Mouse (Mus musculus): ENCODE measurements around the gene Pcca. TPM values are rescaled to one million over a fixed set of nuclear protein-coding genes. Genes with fewer than 3 reads are reported as not detected.

The Pcca gene
- polyA plus RNA-seq, 1 experiment, result 24.8 TPM

DNA sequence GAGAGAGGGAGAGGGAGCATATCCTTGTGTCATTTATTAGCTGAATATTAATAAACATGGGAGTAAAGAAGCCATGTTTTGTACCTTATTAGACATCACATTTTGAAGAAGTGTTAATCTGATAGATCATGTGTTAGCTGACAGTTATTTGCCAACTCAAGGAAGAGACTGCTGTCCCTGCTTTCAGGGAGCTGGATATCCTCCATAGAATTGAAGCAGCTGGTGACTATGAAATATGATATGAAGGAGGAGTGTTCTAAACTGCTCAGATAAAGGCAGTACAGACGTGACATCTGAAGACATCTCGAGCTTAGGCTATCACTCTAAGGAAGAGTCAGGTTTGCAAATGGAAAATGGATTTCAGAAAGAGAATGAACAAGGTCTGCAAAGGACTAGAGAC, 289.7 kb downstream of the Pcca start:
- Histone ChIP-seq H3K4me1 (ENCODE audit: control insufficient read depth, insufficient read depth, low read length) (no peaks in the 10 kb centered on the region), H3K27ac (ENCODE audit: control insufficient read depth, insufficient read depth, low read depth, low read length, poor library complexity) (no peak overlapping the region)
- 67% methylated on average over 2 of the region's 2 CpGs for whole genome bisulfite sequencing

DNA sequence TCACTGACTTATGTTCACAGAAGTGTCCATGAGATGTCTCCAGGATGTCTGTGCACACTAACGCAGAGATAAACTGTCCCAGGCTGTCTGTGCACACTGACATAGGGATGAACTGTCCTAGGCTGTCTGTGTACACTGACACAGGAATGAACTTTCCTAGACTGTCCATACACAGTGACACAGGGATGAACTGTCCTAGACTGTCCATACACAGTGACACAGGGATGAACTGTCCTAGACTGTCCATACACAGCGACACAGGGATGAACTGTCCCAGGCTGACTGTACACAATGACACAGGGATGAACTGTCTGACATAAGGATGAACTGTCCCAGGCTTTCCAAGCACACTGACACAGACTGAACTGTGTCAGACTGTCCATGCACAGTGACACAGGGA, 291.3 kb downstream of the Pcca start:
- H3K4me1 ChIP-seq (ENCODE audit: control insufficient read depth, insufficient read depth, low read length), result no peaks in the 10 kb centered on the region
- no peak for TF ChIP-seq POLR2A (IDR thresholded peaks at IDR 0.05; ENCODE audit: borderline replicate concordance, control insufficient read depth, low read depth, low read length)
- TF ChIP-seq CTCF (IDR thresholded peaks at IDR 0.05; ENCODE audit: control insufficient read depth, insufficient read depth, low read length), result no peak
- 77% methylated on average over 2 of the region's 2 CpGs for WGBS
- no peak overlapping the region for H3K4me3 ChIP-seq (replicated peaks; ENCODE audit: control insufficient read depth, low read depth, low read length)
- H3K27ac ChIP-seq (ENCODE audit: control insufficient read depth, insufficient read depth, low read depth, low read length, poor library complexity), result no peak overlapping the region

More for the DNA sequence above, 289.7 kb downstream of the Pcca start:
- TF ChIP-seq POLR2A (IDR thresholded peaks at IDR 0.05; ENCODE audit: borderline replicate concordance, control insufficient read depth, low read depth, low read length) (no peak), CTCF (IDR thresholded peaks at IDR 0.05; ENCODE audit: control insufficient read depth, insufficient read depth, low read length) (no peak)
- no peak overlapping the region for H3K4me3 ChIP-seq (replicated peaks; ENCODE audit: control insufficient read depth, low read depth, low read length)

DNA sequence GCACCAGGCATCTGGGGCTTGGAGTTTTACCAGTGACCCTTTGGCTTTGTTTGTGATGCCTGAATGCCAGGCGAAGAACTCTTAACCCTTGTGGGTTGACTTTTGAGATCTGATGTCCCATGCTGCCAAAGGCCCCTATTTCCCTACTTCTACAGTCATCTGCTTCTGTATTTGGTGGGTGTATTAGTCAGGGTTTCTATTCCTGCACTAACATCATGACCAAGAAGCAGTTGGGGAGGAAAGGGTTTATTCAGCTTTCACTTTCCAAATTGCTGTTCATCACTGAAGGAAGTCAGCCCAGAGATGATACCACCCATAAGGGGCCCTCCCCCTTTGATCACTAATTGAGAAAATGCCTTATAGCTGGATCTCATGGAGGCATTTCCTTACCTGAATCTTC, 296.3 kb downstream of the Pcca start:
- TF ChIP-seq POLR2A (IDR thresholded peaks at IDR 0.05; ENCODE audit: borderline replicate concordance, control insufficient read depth, low read depth, low read length) (no peak), CTCF (IDR thresholded peaks at IDR 0.05; ENCODE audit: control insufficient read depth, insufficient read depth, low read length) (no peak)
- H3K4me1 ChIP-seq (ENCODE audit: control insufficient read depth, insufficient read depth, low read length), result no peaks in the 10 kb centered on the region
- no peak overlapping the region for H3K4me3 ChIP-seq (replicated peaks; ENCODE audit: control insufficient read depth, low read depth, low read length)
- H3K27ac ChIP-seq (ENCODE audit: control insufficient read depth, insufficient read depth, low read depth, low read length, poor library complexity), result no peak overlapping the region
- 56% methylated on average over 1 of the region's 1 CpGs for WGBS

GRCm38 (mm10) chr14:122833666-122834065, 299.5 kb downstream of the Pcca start:
- no peak for TF ChIP-seq POLR2A (IDR thresholded peaks at IDR 0.05; ENCODE audit: borderline replicate concordance, control insufficient read depth, low read depth, low read length)
- TF ChIP-seq CTCF (IDR thresholded peaks at IDR 0.05; ENCODE audit: control insufficient read depth, insufficient read depth, low read length), result no peak
- H3K4me3 ChIP-seq (replicated peaks; ENCODE audit: control insufficient read depth, low read depth, low read length), result no peak overlapping the region
- WGBS, result 68% methylated on average over 3 of the region's 3 CpGs
- no peak overlapping the region for H3K27ac ChIP-seq (ENCODE audit: control insufficient read depth, insufficient read depth, low read depth, low read length, poor library complexity)
- no peaks in the 10 kb centered on the region for H3K4me1 ChIP-seq (ENCODE audit: control insufficient read depth, insufficient read depth, low read length)

DNA sequence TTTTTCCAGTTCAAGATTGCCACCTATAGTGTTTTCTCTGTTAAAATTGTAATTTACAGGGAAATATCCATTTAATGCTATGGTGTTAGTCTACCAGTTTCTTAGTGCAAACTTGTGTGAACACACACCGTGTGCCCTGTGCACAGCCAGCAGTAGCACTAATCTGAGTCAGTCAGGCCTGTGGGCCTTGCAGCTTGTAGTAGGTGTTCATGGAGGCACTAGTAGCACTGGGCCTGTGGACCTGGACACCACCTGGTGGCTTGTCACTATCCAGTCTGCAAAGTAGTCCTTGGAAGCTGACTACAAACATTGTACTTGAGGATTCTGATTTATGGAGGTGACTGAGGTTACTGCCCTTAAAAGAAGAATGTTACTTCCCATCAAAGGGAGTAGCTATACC, 300.6 kb downstream of the Pcca start:
- WGBS, result 88% methylated on average over 1 of the region's 1 CpGs
- TF ChIP-seq CTCF (IDR thresholded peaks at IDR 0.05; ENCODE audit: control insufficient read depth, insufficient read depth, low read length), result no peak
- Histone ChIP-seq H3K27ac (ENCODE audit: control insufficient read depth, insufficient read depth, low read depth, low read length, poor library complexity) (no peak overlapping the region), H3K4me1 (ENCODE audit: control insufficient read depth, insufficient read depth, low read length) (no peaks in the 10 kb centered on the region), H3K4me3 (replicated peaks; ENCODE audit: control insufficient read depth, low read depth, low read length) (no peak overlapping the region)

DNA sequence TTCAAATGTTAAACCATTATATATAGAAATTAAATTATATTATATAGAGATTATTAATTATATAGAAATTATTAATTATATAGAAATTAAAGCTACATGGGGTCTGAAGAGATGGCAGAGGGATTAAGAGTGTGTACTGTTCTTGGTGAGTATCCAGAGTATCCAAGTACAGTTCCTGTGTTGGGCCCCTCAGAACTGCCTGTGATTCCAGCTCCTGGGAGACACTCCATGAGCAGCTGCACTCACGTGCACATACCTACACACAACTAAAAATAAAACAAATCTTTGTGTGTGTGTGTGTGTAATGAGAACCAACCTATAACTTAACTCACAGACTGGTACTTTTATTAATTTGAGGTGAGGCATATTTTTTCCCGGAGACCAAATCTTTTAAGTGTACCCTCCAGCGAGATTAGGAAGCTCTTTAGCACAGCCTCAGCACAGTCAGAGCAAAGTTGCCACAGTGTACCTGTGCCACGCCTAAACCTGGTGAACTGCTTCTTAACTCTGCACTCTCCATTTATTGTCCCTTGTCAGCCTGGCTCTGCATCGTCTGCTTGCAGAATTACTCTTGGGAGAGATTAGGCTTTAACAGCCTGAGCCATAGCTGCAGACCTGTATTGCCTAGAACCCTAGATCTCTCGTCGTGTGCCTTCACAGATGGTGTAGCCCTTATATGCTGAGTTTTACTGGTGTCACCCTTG, 301.5 kb downstream of the Pcca start:
- no peak overlapping the region for H3K4me3 ChIP-seq (replicated peaks; ENCODE audit: control insufficient read depth, low read depth, low read length)
- H3K27ac ChIP-seq (ENCODE audit: control insufficient read depth, insufficient read depth, low read depth, low read length, poor library complexity), result no peak overlapping the region
- 82% methylated on average over 7 of the region's 7 CpGs for WGBS
- TF ChIP-seq CTCF (IDR thresholded peaks at IDR 0.05; ENCODE audit: control insufficient read depth, insufficient read depth, low read length) (no peak), POLR2A (IDR thresholded peaks at IDR 0.05; ENCODE audit: borderline replicate concordance, control insufficient read depth, low read depth, low read length) (no peak)
- no peaks in the 10 kb centered on the region for H3K4me1 ChIP-seq (ENCODE audit: control insufficient read depth, insufficient read depth, low read length)

GRCm38 (mm10) chr14:122836221-122836620, 302.1 kb downstream of the Pcca start:
- no peaks in the 10 kb centered on the region for H3K4me1 ChIP-seq (ENCODE audit: control insufficient read depth, insufficient read depth, low read length)
- WGBS, result 76% methylated on average over 4 of the region's 4 CpGs
- no peak overlapping the region for H3K4me3 ChIP-seq (replicated peaks; ENCODE audit: control insufficient read depth, low read depth, low read length)
- TF ChIP-seq POLR2A (IDR thresholded peaks at IDR 0.05; ENCODE audit: borderline replicate concordance, control insufficient read depth, low read depth, low read length) (no peak), CTCF (IDR thresholded peaks at IDR 0.05; ENCODE audit: control insufficient read depth, insufficient read depth, low read length) (no peak)
- no peak overlapping the region for H3K27ac ChIP-seq (ENCODE audit: control insufficient read depth, insufficient read depth, low read depth, low read length, poor library complexity)

DNA sequence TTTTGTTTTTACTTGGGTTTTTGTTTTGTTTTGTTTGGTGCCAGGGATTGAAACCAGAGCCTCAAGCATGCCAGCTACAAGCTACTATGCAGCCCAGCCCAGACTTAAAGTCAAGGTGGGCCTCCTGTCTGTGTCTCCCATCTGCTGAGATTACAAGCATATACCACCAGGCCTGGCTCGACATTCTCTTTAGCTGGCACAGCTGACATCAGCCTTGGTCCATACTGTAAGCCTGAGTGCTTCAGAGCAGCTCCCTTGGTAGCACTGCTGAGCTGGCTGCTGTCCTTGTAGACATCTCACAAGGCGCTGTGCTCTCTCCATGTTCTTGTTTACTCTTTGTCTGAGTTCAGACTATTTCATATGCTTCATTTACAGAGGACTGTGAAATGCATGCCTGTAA, 302.9 kb downstream of the Pcca start:
- WGBS, result 67% methylated on average over 2 of the region's 2 CpGs
- no peaks in the 10 kb centered on the region for H3K4me1 ChIP-seq (ENCODE audit: control insufficient read depth, insufficient read depth, low read length)

More for the DNA sequence above, 302.9 kb downstream of the Pcca start:
- TF ChIP-seq POLR2A (IDR thresholded peaks at IDR 0.05; ENCODE audit: borderline replicate concordance, control insufficient read depth, low read depth, low read length) (no peak), CTCF (IDR thresholded peaks at IDR 0.05; ENCODE audit: control insufficient read depth, insufficient read depth, low read length) (no peak)
- Histone ChIP-seq H3K4me3 (replicated peaks; ENCODE audit: control insufficient read depth, low read depth, low read length) (no peak overlapping the region), H3K27ac (ENCODE audit: control insufficient read depth, insufficient read depth, low read depth, low read length, poor library complexity) (no peak overlapping the region)

Data from bone marrow, adult 2 months (tissue).